In genomic region chr10:106414990-106415389, GRCm38 (mm10) we compare ENCODE assay signal across 26 mouse cellular contexts. TPM values are rescaled to one million over a fixed set of nuclear protein-coding genes. Genes with fewer than 3 reads are reported as not detected.
DNase-seq lines count a peak whose midpoint lies in the region; ATAC-seq lines count a peak whose summit lies in the region.
"Had no signal": no experiment of that assay in that cellular context is flagged by ENCODE, and none has a peak within 500 bp of the region (broad histone marks: within the 10 kb centered on the region; RNA-seq: fewer than 3 reads in every experiment).

No protein-coding gene starts in this region.

- no peaks in the 10 kb centered on the region for H3K27me3 ChIP-seq in kidney, embryonic 14.5 days (ENCODE audit: control insufficient read depth, insufficient read depth, low read length)
- H3K27me3 ChIP-seq: forebrain, embryonic 13.5 days; heart, embryonic 12.5 days; heart, embryonic 15.5 days; hindbrain, embryonic 13.5 days had no signal

- no peaks in the 10 kb centered on the region for H3K4me1 ChIP-seq in kidney, embryonic 14.5 days (ENCODE audit: control insufficient read depth, insufficient read depth, low read length)
- H3K4me1 ChIP-seq: forebrain, embryonic 10.5 days; forebrain, embryonic 13.5 days; heart, embryonic 12.5 days; heart, embryonic 15.5 days; hindbrain, embryonic 13.5 days had no signal

- H3K4me2 ChIP-seq in kidney, embryonic 14.5 days (replicated peaks; ENCODE audit: low read depth, low read length): no peak overlapping the region
- H3K4me2 ChIP-seq: forebrain, embryonic 13.5 days; heart, embryonic 12.5 days; heart, embryonic 15.5 days; hindbrain, embryonic 13.5 days had no signal

- ATAC-seq in frontal cortex, adult (ENCODE audit: low TSS enrichment): peak; percentile 99
- no peak for ATAC-seq in kidney, embryonic 14.5 days (ENCODE audit: low FRiP score, low TSS enrichment)
- ATAC-seq: activated CD4-positive, CD25-positive, alpha-beta regulatory T cell, adult 4 months; forebrain, embryonic 13.5 days; forebrain, embryonic 16.5 days; hindbrain, embryonic 16.5 days had no signal

- DNase-seq in frontal cortex, postnatal 14 days (ENCODE audit: low spot score in 2 of 2): no peak
- peak; percentile 9 to 21 for DNase-seq in left cerebral cortex, adult 9 months (ENCODE audit: low spot score in 2 of 2)
- DNase-seq in left cerebral cortex, postnatal 10 days (ENCODE audit: extremely low spot score in 1 of 2, low spot score in 2 of 2): no peak
- peak; percentile 24 to 28 for DNase-seq in right cerebral cortex, adult 2 months (ENCODE audit: low spot score in 2 of 2)
- no peak for DNase-seq in right cerebral cortex, postnatal 4 days
- DNase-seq: adrenal gland, adult 8-10 months; adrenal gland, postnatal 25 days; cerebellum, adult 18-20 months; cerebellum, adult 9-10 months; cerebellum, postnatal 14 days; gastrocnemius, adult 2 months; gastrocnemius, postnatal 14 days; heart, adult 18-20 months; heart, postnatal 10 days; heart, postnatal 36 days had no signal

- H3K4me3 ChIP-seq in kidney, embryonic 14.5 days (ENCODE audit: low read length): no peak overlapping the region
- H3K4me3 ChIP-seq: forebrain, embryonic 10.5 days; forebrain, embryonic 13.5 days; gastrocnemius, adult 2 months; heart, embryonic 12.5 days; heart, embryonic 15.5 days; hindbrain, embryonic 10.5 days; hindbrain, embryonic 13.5 days had no signal

- H3K36me3 ChIP-seq in kidney, embryonic 14.5 days (ENCODE audit: control insufficient read depth, insufficient read depth, low read length): no peaks in the 10 kb centered on the region
- H3K36me3 ChIP-seq: forebrain, embryonic 10.5 days; heart, embryonic 12.5 days; heart, embryonic 15.5 days; hindbrain, embryonic 10.5 days; hindbrain, embryonic 13.5 days had no signal

- no peaks in the 10 kb centered on the region for H3K9me3 ChIP-seq in kidney, embryonic 14.5 days (ENCODE audit: control insufficient read depth, low read length)
- H3K9me3 ChIP-seq: forebrain, embryonic 10.5 days; forebrain, embryonic 13.5 days; heart, embryonic 12.5 days; heart, embryonic 15.5 days; hindbrain, embryonic 10.5 days; hindbrain, embryonic 13.5 days had no signal

- no peak overlapping the region for H3K27ac ChIP-seq in kidney, embryonic 14.5 days (ENCODE audit: low read depth, low read length)
- H3K27ac ChIP-seq: forebrain, embryonic 10.5 days; forebrain, embryonic 13.5 days; gastrocnemius, adult 2 months; heart, embryonic 15.5 days; hindbrain, embryonic 10.5 days; hindbrain, embryonic 13.5 days had no signal

- WGBS in kidney, embryonic 14.5 days: 68% methylated on average over 1 of the region's 1 CpGs

- intact Hi-C loops in left cerebral cortex, postnatal 10 days (cut with DNase I): no loop called here

- no peak overlapping the region for H3K9ac ChIP-seq in kidney, embryonic 14.5 days (ENCODE audit: low read depth, low read length)
- H3K9ac ChIP-seq: forebrain, embryonic 13.5 days; heart, embryonic 12.5 days; heart, embryonic 15.5 days; hindbrain, embryonic 13.5 days had no signal

RNA-seq across cellular contexts. Expression of gene Ppfia2, which starts 55.1 kb away (rescaled TPM):
- total RNA-seq in left cerebral cortex, postnatal 10 days (2021): 100 to 1,000 TPM in 1 of 2 experiments, 10 to 100 TPM in 1; 89.5 to 100 TPM
- polyA plus RNA-seq in kidney, embryonic 14.5 days (2014; fragmentation: Nextera tagmentation; extraction: Ambion mirVana): 0.28 and 0.41 TPM in 2 replicates
- polyA plus RNA-seq: activated CD4-positive, CD25-positive, alpha-beta regulatory T cell, adult 4 months had no signal

Comparison
In these comparisons a context has a peak if more than half of its experiments do, and no peak if none do; other contexts are left out.
1. DNase-seq: peak in left cerebral cortex, adult 9 months (2 of 2) and right cerebral cortex, adult 2 months (2 of 2); none in frontal cortex, postnatal 14 days (0 of 2), left cerebral cortex, postnatal 10 days (0 of 2) and right cerebral cortex, postnatal 4 days (single experiment).